Mouse (Mus musculus) left cerebral cortex, postnatal 10 days (tissue): ENCODE results near the gene Lgals2. TPM values are rescaled to one million over a fixed set of nuclear protein-coding genes. Genes with fewer than 3 reads are reported as not detected.
"Not testable (repeated sequence)": the region's sequence is repeated elsewhere in the genome, so short reads cannot be mapped to it uniquely, and the experiment has no call there.

Experiments
- DNase-seq, 2 experiments: peaks; one replicate each; pipeline ENCODE4 v3.0.0; 2021 to 2022; ENCODE audit warnings: low spot score in 2 of 2, mixed read lengths in 1 of 2; ENCODE audit errors: extremely low spot score in 1 of 2
- intact Hi-C: fragments of 180-260 bp; cut with DNase I; formaldehyde crosslinking; loops from one replicate; pipeline ENCODE4 v1.15.1; 2025
- total RNA-seq, 2 experiments: library from RNA; stranded (reverse); gene quantifications; 2 replicates each; pipeline ENCODE4 v1.2.3; 2021

Gene Lgals2
- not detected for total RNA-seq

- intact Hi-C loops, result no loop called here
Observed at GRCm38 (mm10) chr15:78855303-78855965, at the start of gene Lgals2. Gene Lgals2, minus strand, starts transcription at chr15:78855529.

DNA sequence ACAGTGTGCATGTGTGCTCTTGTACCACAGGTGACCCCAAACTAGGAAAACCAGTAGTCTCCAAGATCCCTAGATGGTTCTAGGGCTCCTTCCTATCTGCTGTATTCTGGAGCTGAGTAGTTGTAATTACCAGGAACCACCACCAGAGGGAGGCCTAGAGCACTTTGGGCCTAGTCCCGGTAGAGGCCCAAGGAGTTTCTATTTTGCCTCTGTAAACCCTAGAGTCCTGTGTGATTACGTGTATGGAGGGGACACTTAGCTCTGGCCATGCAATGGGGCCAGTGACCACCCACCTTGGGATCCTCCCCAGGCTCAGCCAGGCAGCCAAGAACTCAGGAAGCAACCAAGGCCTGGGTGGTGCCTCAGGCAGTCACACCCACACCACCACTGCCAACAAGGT lies 47.9 kb upstream of the Lgals2 start:
- intact Hi-C loops, result no loop called here
- DNase-seq, result peak; percentile 66 to 80

More at GRCm38 (mm10) chr15:78855303-78855965, at the start of gene Lgals2:
- no peak for DNase-seq

- DNase-seq, result no peak
- intact Hi-C loops, result no loop called here
Observed at GRCm38 (mm10) chr15:78901422-78901789, 46.1 kb upstream of the Lgals2 start.

- intact Hi-C loops, result no loop called here
- DNase-seq, result peak in 1 of 2 experiments; percentile 42
Observed at GRCm38 (mm10) chr15:78900585-78901421, 45.5 kb upstream of the Lgals2 start.

DNA sequence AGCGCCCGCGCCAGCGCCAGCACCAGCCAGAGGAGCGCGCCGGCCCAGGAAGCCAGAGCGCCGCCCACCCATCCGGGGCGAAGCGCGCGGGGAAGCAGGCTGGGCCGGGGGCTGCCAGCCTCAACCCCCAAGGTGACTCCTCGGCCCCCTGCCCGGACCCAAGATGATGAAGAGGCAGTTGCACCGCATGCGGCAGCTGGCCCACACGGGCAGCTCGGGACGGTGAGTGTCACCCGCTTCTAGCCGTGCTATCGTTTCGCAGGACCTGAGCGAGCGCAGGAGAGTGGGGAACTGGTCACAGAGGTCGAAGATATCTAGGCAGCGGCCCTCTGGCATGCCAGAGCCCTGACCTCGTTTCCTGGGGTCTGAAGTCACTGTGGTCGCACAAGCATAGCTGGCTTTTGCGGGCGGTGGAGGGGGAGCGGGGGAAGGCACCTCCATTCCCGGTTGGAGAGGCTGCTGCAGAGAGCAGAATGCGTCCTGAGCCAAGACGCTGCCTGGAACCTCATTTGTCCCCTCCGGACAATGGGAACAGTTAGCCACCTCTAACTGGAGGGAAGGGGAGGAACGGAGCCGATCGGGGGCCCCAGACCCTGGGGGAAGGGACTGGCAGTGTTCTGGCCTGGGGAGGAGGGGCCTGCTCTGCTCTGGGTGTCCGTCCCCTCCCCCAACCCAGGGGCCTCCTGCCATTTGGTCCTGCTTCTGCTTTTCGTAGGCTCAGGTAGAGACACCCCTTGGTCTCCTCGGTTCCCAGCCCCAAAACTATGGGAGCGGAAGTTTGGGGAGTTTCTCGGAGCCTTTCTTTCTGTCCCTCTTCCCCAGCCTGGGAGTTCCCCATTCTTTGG lies 44.6 kb upstream of the Lgals2 start, which contains the start of gene Sh3bp1:
Sh3bp1 (plus strand) TSS at position 29 of the 845 bp plus-strand sequence.
- intact Hi-C loops, result no loop called here
- DNase-seq, result peak in 1 of 2 experiments; percentile 86

- intact Hi-C loops, result no loop called here
- DNase-seq, result no peak
Observed at GRCm38 (mm10) chr15:78899409-78899739, 44.0 kb upstream of the Lgals2 start, which contains the start of gene Gm49510. Gene Gm49510, plus strand, starts transcription at chr15:78899667.

DNA sequence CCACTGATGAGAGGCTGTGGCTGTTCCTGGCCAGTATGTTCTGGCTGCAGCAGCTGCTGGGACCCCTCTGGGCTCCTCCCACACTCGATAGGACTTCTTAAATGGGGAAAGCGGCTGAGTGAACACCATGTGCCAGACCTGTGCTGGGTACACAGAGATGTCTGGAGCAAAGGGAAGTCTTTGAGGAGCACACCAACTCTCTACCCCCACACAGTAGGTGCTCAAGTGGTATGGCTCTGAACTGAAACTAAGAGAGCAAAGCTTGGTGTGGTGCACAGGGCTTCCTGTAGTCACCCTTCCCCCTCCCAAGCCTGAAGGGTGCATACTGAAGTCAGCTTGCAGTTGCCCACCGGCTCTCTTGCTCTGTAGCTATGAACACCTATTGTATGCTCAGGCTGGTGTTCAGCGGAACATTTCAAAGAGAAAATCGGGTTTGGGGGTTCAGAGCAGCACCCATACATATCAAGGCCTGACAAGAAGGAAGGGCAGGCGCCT lies 43.2 kb upstream of the Lgals2 start:
- intact Hi-C loops, result no loop called here
- DNase-seq, result no peak

- no peak for DNase-seq
- intact Hi-C loops, result no loop called here
Observed at GRCm38 (mm10) chr15:78897488-78897887, 42.2 kb upstream of the Lgals2 start.

DNA sequence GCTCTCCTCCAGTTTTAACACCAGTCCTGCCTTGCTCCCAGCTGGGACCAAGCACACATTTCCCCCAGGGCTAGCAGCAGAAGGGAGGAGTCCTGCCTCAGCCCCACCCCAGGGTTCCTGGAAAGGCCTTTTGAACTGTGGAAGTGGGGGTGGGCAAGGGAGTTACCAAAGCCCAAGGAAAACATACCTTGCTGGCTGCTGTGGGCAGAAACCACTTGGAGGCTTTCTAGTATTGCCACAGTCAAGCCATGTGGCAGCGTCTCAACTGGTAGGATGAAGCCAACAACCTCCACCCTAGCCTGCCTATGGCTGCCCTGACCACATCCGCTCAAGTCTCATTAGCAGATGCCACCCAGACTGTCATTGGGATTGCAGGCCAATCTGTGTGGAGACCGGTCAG lies 40.8 kb upstream of the Lgals2 start:
- DNase-seq, result no peak
- intact Hi-C loops, result no loop called here

DNA sequence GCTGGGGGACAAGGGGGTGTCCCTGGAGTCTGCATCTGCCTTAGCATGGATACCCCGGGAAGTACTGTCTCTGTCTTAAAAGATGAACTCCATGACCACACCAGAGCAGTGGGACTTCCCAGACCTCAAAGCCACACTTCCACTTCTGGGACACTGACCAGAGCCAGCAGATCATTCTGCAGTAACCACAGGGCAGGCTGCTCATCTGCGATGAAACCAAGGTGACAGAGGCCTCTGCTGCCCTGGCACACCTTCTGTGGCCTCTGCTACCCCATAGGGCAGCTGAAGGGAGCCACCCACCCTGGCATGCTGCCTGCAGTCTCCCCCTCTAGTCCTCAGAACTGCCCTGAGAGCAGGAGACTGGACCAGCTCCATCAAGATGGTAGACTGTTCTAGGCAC lies 40.4 kb upstream of the Lgals2 start:
- intact Hi-C loops, result no loop called here
- DNase-seq, result no peak

DNA sequence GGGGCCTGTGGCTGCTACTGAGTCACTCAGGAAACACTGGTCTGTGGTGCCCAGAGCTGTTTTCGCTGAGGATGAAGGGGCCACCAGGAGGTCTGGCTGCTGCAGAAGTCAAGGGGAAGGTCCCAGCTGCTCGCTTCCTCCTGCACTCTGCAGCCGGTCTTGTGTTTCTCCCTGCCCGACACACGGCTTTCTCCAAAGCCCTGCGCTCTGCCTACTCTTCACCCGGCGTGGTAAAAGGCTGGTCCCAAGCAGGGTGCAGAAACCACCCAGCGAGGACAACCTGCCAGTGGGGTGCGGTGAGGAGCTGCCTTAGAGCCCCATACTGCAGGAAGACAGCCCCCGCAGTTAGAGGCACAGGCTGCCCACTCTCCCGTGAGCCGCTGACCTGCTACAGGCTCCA lies 39.4 kb upstream of the Lgals2 start:
- no peak for DNase-seq
- intact Hi-C loops, result no loop called here

DNA sequence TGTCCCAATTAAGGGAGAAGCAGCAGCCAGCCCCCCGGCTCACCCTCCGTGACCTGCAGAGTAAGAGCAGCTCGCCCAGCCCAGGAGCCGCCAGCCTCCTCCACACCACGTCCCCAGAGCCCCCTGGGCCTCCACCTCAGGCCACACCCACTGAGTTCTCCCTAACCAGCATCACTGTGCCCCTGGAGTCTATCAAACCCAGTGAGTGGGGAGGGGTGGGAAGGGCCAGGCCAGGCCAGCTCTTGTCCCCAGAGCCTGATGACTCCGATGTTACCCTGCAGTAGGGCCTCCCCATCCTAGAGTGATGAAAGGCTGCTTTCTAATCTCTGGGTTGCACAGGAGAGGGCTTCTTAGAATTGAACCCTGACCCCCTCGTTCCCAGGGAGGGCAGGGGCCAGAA lies 37.1 kb upstream of the Lgals2 start:
- intact Hi-C loops, result no loop called here
- no peak for DNase-seq

GRCm38 (mm10) chr15:78889401-78889853 lies 34.1 kb upstream of the Lgals2 start:
- intact Hi-C loops, result no loop called here
- no peak for DNase-seq

- intact Hi-C loops, result no loop called here
- DNase-seq, result no peak
Observed at GRCm38 (mm10) chr15:78881828-78882227, 26.5 kb upstream of the Lgals2 start.

DNA sequence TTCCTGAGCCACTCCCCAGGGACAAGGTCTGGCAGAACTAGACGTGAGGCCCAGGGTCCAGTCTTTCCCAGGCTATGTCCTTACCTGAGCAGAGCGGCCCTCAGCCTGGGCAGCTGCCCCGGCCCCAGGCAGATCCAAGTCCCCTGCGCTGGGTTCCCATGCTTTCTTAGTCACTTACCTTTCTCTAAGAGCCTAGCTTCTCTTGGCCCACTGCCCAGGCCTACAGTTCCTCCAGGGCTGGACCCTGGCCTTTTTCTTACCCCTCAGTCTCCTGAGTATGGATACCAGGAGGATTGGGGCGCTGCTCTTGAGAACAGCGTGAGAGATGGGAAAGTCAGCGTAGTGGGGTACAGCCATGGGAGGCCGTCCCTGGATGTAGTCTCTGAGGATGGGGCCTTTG lies 25.1 kb upstream of the Lgals2 start:
- intact Hi-C loops, result no loop called here
- no peak for DNase-seq

DNA sequence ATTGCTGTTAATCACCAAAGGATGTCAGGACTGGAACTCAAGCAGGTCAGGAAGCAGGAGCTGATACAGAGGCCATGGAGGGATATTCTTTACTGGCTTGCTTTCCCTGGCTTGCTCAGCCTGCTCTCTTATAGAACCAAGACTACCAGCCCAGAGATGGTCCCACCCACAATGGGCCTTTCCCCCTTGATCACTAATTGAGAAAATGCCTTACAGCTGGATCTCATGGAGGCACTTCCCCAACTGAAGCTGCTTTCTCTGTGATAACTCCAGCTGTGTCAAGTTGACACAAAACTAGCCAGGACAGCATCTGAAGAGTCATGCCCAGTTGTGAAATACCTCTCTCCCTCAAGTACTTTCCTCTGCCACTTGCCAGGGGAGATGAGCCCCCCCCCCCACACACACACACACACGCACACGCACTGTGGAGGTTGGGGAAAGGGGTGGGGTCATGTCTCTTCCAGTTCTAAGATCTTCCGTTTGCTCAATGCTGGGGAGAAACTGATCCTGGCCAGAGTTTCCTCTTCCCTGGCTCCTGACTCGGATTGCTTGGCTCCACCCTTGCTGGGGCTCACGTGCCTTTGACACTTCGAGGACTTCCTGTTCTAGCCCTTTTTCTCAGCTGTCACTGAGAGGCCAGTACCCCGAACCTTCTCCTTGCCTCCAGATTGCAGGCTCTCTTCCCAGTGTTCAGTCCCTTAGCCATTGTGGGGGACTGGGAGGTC lies 23.6 kb upstream of the Lgals2 start:
- intact Hi-C loops, DNase-seq: not testable (repeated sequence)

GRCm38 (mm10) chr15:78877810-78878390 lies 22.6 kb upstream of the Lgals2 start:
- no peak for DNase-seq
- intact Hi-C loops, result no loop called here
